Mouse (Mus musculus) cerebellum, postnatal 36 days (tissue): ENCODE data around the gene Hivep2.

ENCODE experiments used
- DNase-seq, 2 experiments: peaks; one replicate each; pipeline ENCODE4 v3.0.0; 2021 to 2022; ENCODE audit warnings: mixed read lengths in 2 of 2

Gene Hivep2

GRCm38 (mm10) chr10:13965974-13966829 lies at the start of gene Hivep2:
TSS of gene Hivep2 (plus strand) at chr10:13966075.
- DNase-seq: peak; percentile 60 to 61

- DNase-seq: peak; percentile 53 to 63
Measured at GRCm38 (mm10) chr10:13916645-13917342, 49.1 kb upstream of the Hivep2 start.

- no peak for DNase-seq
Measured at GRCm38 (mm10) chr10:13921641-13922385, 44.1 kb upstream of the Hivep2 start.

GRCm38 (mm10) chr10:13929306-13929705 lies 36.6 kb upstream of the Hivep2 start:
- DNase-seq: no peak

- DNase-seq: no peak
Measured at GRCm38 (mm10) chr10:13932147-13932546, 33.7 kb upstream of the Hivep2 start.

GRCm38 (mm10) chr10:13933320-13933719 lies 32.6 kb upstream of the Hivep2 start:
- DNase-seq: no peak

GRCm38 (mm10) chr10:13935646-13936045 lies 30.2 kb upstream of the Hivep2 start:
- no peak for DNase-seq

- DNase-seq: no peak
Measured at GRCm38 (mm10) chr10:13941406-13941805, 24.5 kb upstream of the Hivep2 start.

- DNase-seq: no peak
Measured at GRCm38 (mm10) chr10:13943706-13944105, 22.2 kb upstream of the Hivep2 start.

GRCm38 (mm10) chr10:13946498-13946897 lies 19.4 kb upstream of the Hivep2 start:
- no peak for DNase-seq

- DNase-seq: no peak
Measured at GRCm38 (mm10) chr10:13962965-13963364, 2.9 kb upstream of the Hivep2 start.

GRCm38 (mm10) chr10:13963908-13964500 lies 1.9 kb upstream of the Hivep2 start:
- DNase-seq: no peak

GRCm38 (mm10) chr10:13964501-13965281 lies 1.2 kb upstream of the Hivep2 start:
- peak; percentile 67 to 77 for DNase-seq

GRCm38 (mm10) chr10:13965316-13965973 lies 430 bp upstream of the Hivep2 start:
- peak; percentile 88 to 91 for DNase-seq

- DNase-seq: peak; percentile 60 to 73
Measured at GRCm38 (mm10) chr10:13966830-13967450, 1.1 kb downstream of the Hivep2 start.

GRCm38 (mm10) chr10:13967451-13968233 lies 1.8 kb downstream of the Hivep2 start:
- peak; percentile 62 to 77 for DNase-seq

- DNase-seq: no peak
Measured at GRCm38 (mm10) chr10:13968234-13968555, 2.3 kb downstream of the Hivep2 start.

- peak; percentile 20 to 57 for DNase-seq
Measured at GRCm38 (mm10) chr10:13968989-13969388, 3.1 kb downstream of the Hivep2 start.

- DNase-seq: no peak
Measured at GRCm38 (mm10) chr10:13970321-13970720, 4.4 kb downstream of the Hivep2 start.

- DNase-seq: no peak
Measured at GRCm38 (mm10) chr10:13971268-13971667, 5.4 kb downstream of the Hivep2 start.
